ENCODE assay signal across 8 mouse cellular contexts in genomic region chr3:118429825-118430630, GRCm38 (mm10).
DNase-seq lines count a peak whose midpoint lies in the region; ATAC-seq and TF ChIP-seq lines count a peak whose summit lies in the region.

No protein-coding gene starts in this region.

- peaks cover 33% of the 10 kb centered on the region for H3K27me3 ChIP-seq in kidney, postnatal 0 days (ENCODE audit: insufficient read depth, low read length)

- ATAC-seq in kidney, postnatal 0 days (replicated peaks; ENCODE audit: low FRiP score, low read depth): 0 out of 2 replicates have a peak, but pooled peaks have one; percentile 50

- H3K4me2 ChIP-seq in kidney, postnatal 0 days (ENCODE audit: low read length): peak overlapping the region; percentile 35

- H3K4me3 ChIP-seq in kidney, postnatal 0 days (replicated peaks; ENCODE audit: low read depth, low read length): 0 out of 2 replicates have a peak overlapping the region, but pooled peaks have one; percentile 9

- H3K9me3 ChIP-seq in kidney, postnatal 0 days (replicated peaks; ENCODE audit: low read length): no peaks in the 10 kb centered on the region

- DNase-seq in kidney, postnatal 0 days (ENCODE audit: low spot score): no peak
- no peak for DNase-seq in kidney, adult 8-10 months
- DNase-seq in cerebellum, postnatal 10 days: peak; percentile 83 to 86
- peak; percentile 45 to 62 for DNase-seq in frontal cortex, postnatal 14 days (ENCODE audit: low spot score in 2 of 2)
- DNase-seq in left cerebral cortex, postnatal 4 days: peak; percentile 72
- DNase-seq in right cerebral cortex, adult 18-20 months: peak; percentile 68
- no peak for DNase-seq in B cell, adult 2 months
- DNase-seq in urinary bladder, postnatal 36 days (ENCODE audit: low spot score in 2 of 2): no peak

- no peak overlapping the region for H3K9ac ChIP-seq in kidney, postnatal 0 days (ENCODE audit: low read depth, low read length)

- 7% methylated on average over 29 of the region's 29 CpGs for WGBS in kidney, postnatal 0 days

- no peaks in the 10 kb centered on the region for H3K36me3 ChIP-seq in kidney, postnatal 0 days (ENCODE audit: insufficient read depth, low read length)

- peaks cover 10% of the 10 kb centered on the region for H3K4me1 ChIP-seq in kidney, postnatal 0 days (replicated peaks; ENCODE audit: insufficient read depth, low read length)

- intact Hi-C loops in left cerebral cortex, postnatal 4 days (cut with DNase I): loop anchor here (5.0 to 10.0 kb wide), 5 partner anchors 155 to 1762 kb away; no protein-coding TSS in a partner anchor

- H3K27ac ChIP-seq in kidney, postnatal 0 days: no peak overlapping the region

- TF ChIP-seq CTCF in kidney, postnatal 0 days (IDR thresholded peaks at IDR 0.05; ENCODE audit: low read depth): no peak

Comparison
In these comparisons a context has a peak if more than half of its experiments do, and no peak if none do; other contexts are left out.
1. DNase-seq: peak in cerebellum, postnatal 10 days (2 of 2), frontal cortex, postnatal 14 days (2 of 2), left cerebral cortex, postnatal 4 days (single experiment) and right cerebral cortex, adult 18-20 months (single experiment); none in kidney, postnatal 0 days (single experiment), kidney, adult 8-10 months (0 of 2), B cell, adult 2 months (0 of 2) and urinary bladder, postnatal 36 days (0 of 2).